Mouse (Mus musculus): Measurements from ENCODE around the gene Plekha6.

DNA sequence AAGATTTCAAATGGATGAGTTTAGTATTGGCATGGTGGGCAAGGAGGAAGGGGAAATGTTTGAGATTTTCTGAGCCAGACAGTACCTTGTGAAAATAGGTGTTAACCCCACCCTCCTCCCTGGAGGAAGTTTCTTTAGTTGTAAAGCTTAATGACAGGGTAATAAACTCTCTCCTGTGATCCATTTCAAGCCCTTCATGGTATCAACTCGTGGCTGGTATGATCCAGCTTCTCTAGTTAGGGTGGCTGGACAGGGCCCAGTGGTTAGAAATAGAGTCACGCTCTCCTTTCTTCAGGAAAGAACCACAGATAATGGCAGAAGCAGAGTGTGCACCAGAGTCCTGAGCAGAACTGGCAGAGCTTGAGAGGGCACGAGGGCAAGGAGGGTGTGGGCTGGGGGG lies 57.4 kb downstream of the Plekha6 start:
- TF ChIP-seq POLR2A (IDR thresholded peaks at IDR 0.05; ENCODE audit: borderline replicate concordance, control insufficient read depth, low read depth, low read length): no peak
- no peak for TF ChIP-seq CTCF (IDR thresholded peaks at IDR 0.05; ENCODE audit: control insufficient read depth, insufficient read depth, low read length)
